Comparison of ENCODE assay signal across 24 mouse cellular contexts in genomic region chr3:41288066-41288465, GRCm38 (mm10).
"Had no signal": no experiment of that assay in that cellular context is flagged by ENCODE, and none has a peak within 500 bp of the region (broad histone marks: within the 10 kb centered on the region; RNA-seq: fewer than 3 reads in every experiment).

No protein-coding gene starts in this region.

- DNase-seq: gastrocnemius, postnatal 14 days; heart, adult 18-20 months; heart, postnatal 14 days; heart, postnatal 36 days; kidney, adult 11 months; kidney, adult 2 months; kidney, adult 9 months; kidney, postnatal 14 days; kidney, postnatal 36 days; layer of hippocampus, adult 9-11 months; layer of hippocampus, postnatal 36 days; left cerebral cortex, postnatal 4 days had no signal

- H3K4me1 ChIP-seq: heart, embryonic 15.5 days; liver, embryonic 12.5 days had no signal

- ATAC-seq: hindbrain, postnatal 0 days; intestine, embryonic 16.5 days; liver, embryonic 12.5 days had no signal

- H3K27ac ChIP-seq: heart, embryonic 13.5 days; heart, embryonic 15.5 days; hindbrain, embryonic 13.5 days; hindbrain, embryonic 15.5 days; hindbrain, postnatal 0 days; kidney, embryonic 15.5 days; kidney, postnatal 0 days; limb, embryonic 13.5 days; limb, embryonic 15.5 days; liver, embryonic 12.5 days; liver, embryonic 14.5 days had no signal

- H3K4me3 ChIP-seq: heart, embryonic 13.5 days; heart, embryonic 15.5 days; hindbrain, embryonic 13.5 days; hindbrain, embryonic 15.5 days; kidney, embryonic 15.5 days; limb, embryonic 13.5 days; limb, embryonic 15.5 days; liver, embryonic 12.5 days had no signal
